Mouse (Mus musculus) liver, embryonic 11.5 days (tissue): ENCODE data around the gene Pmel. TPM values are rescaled to one million over a fixed set of nuclear protein-coding genes. Genes with fewer than 3 reads are reported as not detected.

Source experiments
- ATAC-seq: fragments of 200-750 bp; cut with Nextera tagmentation; replicated peaks from 2 replicates; pipeline ENCODE4 v1.8.0; 2017; ENCODE audit warnings: moderate number of reproducible peaks, mild to moderate bottlenecking, moderate TSS enrichment, moderate library complexity; ENCODE audit not compliant: low FRiP score
- DNase-seq: peaks from one replicate; pipeline ENCODE4 v3.0.0-alpha.2; 2017; ENCODE audit warnings: low spot score
- H3K27ac ChIP-seq: fragments of 300-500 bp; sonication (generic); 2 replicates; pipeline ENCODE4 v1.5.1; 2014; ENCODE audit warnings: mild to moderate bottlenecking, low read depth, low read length, control low read depth
- H3K27me3 ChIP-seq: fragments of 300-500 bp; sonication (generic); replicated peaks from 2 replicates; pipeline ENCODE4 v1.6.1; 2014; ENCODE audit warnings: low read length, mixed read lengths; ENCODE audit not compliant: control insufficient read depth, insufficient read depth
- H3K36me3 ChIP-seq: fragments of 300-500 bp; sonication (generic); 2 replicates; pipeline ENCODE4 v1.6.1; 2014; ENCODE audit warnings: mild to moderate bottlenecking, low read length, moderate library complexity, mixed read lengths; ENCODE audit not compliant: control insufficient read depth, insufficient read depth
- H3K4me1 ChIP-seq: fragments of 300-500 bp; sonication (generic); replicated peaks from 2 replicates; pipeline ENCODE4 v1.6.1; 2014; ENCODE audit warnings: low read length, mixed read lengths; ENCODE audit not compliant: control insufficient read depth, insufficient read depth
- H3K4me2 ChIP-seq: fragments of 300-500 bp; sonication (generic); 2 replicates; pipeline ENCODE4 v1.6.1; 2014; ENCODE audit warnings: mild to moderate bottlenecking, control low read depth, moderate library complexity
- H3K4me3 ChIP-seq: fragments of 300-500 bp; sonication (generic); 2 replicates; pipeline ENCODE4 v1.5.1; 2014; ENCODE audit warnings: low read depth, low read length, control low read depth
- H3K9ac ChIP-seq: fragments of 300-500 bp; sonication (generic); 2 replicates; pipeline ENCODE4 v1.6.1; 2014; ENCODE audit warnings: low read depth, low read length, control low read depth
- H3K9me3 ChIP-seq: fragments of 300-500 bp; sonication (generic); 2 replicates; pipeline ENCODE4 v1.6.1; 2016; ENCODE audit warnings: low read length, inconsistent platforms, mixed read lengths; ENCODE audit not compliant: control insufficient read depth
- WGBS: fragments of 180-500 bp; shearing (Covaris S2); extraction: QIAGEN DNeasy Blood & Tissue Kit; methylation state at CpG from one replicate; pipeline ENCODE4 v1.1.7; 2014; 5-methylcytosine and 5-hydroxymethylcytosine counted together
- polyA plus RNA-seq: library from polyadenylated mRNA; unstranded; fragments of >200 nt; fragmentation: Nextera tagmentation; extraction: Ambion mirVana; gene quantifications from 2 replicates; pipeline ENCODE4 v1.2.1, GENCODE M21; 2014

Gene Pmel
- polyA plus RNA-seq, 1 experiment from 2014 or later, result 0.85 TPM

- 0% methylated on average over 37 of the region's 37 CpGs for WGBS
- ATAC-seq (peak; percentile 78), DNase-seq (peak; percentile 86)
- Histone ChIP-seq H3K27ac (peak overlapping the region; percentile 94), H3K4me1 (peaks cover 26% of the 10 kb centered on the region), H3K9me3 (no peaks in the 10 kb centered on the region), H3K4me2 (peak overlapping the region; percentile 84), H3K4me3 (peak overlapping the region; percentile 89), H3K27me3 (peaks cover 15% of the 10 kb centered on the region), H3K36me3 (peaks cover 2% of the 10 kb centered on the region; the same call in 1 of the 2 replicates), H3K9ac (peak overlapping the region; percentile 80)
These were observed 44.4 kb downstream of the Pmel start for GRCm38 (mm10) chr10:128748252-128748864.

Other genes starting within 250 kb of the Pmel start
- 59.0 and 59.7 TPM in 2 replicates for gene Smarcc2, start 244.9 kb upstream of the Pmel start, polyA plus RNA-seq
- gene Myl6, start 210.1 kb upstream of the Pmel start, polyA plus RNA-seq, result 639 and 685 TPM in 2 replicates
- 3.9 and 4.2 TPM in 2 replicates for gene Myl6b, start 205.5 kb upstream of the Pmel start, polyA plus RNA-seq
- gene Esyt1, start 178.3 kb upstream of the Pmel start, polyA plus RNA-seq, result 19.1 TPM in 2 replicates
- 9.9 and 11.1 TPM in 2 replicates for gene Zc3h10, start 156.4 kb upstream of the Pmel start, polyA plus RNA-seq
- gene Rpl41, start 154.9 kb upstream of the Pmel start, polyA plus RNA-seq, result 3,476 and 3,859 TPM in 2 replicates
- gene Pa2g4, start 138.2 kb upstream of the Pmel start, polyA plus RNA-seq, result 384 and 397 TPM in 2 replicates
- 3.0 and 3.7 TPM in 2 replicates for gene Erbb3, start 114.5 kb upstream of the Pmel start, polyA plus RNA-seq
- 848 and 955 TPM in 2 replicates for gene Rps26, start 77.4 kb upstream of the Pmel start, polyA plus RNA-seq
- gene Ikzf4, start 58.2 kb upstream of the Pmel start, polyA plus RNA-seq, result 0.96 and 1.3 TPM in 2 replicates
- 12.4 and 12.5 TPM in 2 replicates for gene Suox, start 30.1 kb upstream of the Pmel start, polyA plus RNA-seq
- gene Rab5b, start 7.9 kb upstream of the Pmel start, polyA plus RNA-seq, result 46.9 and 47.1 TPM in 2 replicates
- gene Cdk2, start 836 bp downstream of the Pmel start, polyA plus RNA-seq, result 102 and 117 TPM in 2 replicates
- 4.6 and 5.5 TPM in 2 replicates for gene Dgka, start 40.7 kb downstream of the Pmel start, polyA plus RNA-seq
- gene Pym1, start 43.7 kb downstream of the Pmel start, polyA plus RNA-seq, result 40.1 and 42.1 TPM in 2 replicates
- 9.2 and 10.2 TPM in 2 replicates for gene Mmp19, start 86.7 kb downstream of the Pmel start, polyA plus RNA-seq
- 32.5 and 34.1 TPM in 2 replicates for gene Dnajc14, start 99.9 kb downstream of the Pmel start, polyA plus RNA-seq
- gene Tmem198b, start 100.2 kb downstream of the Pmel start, polyA plus RNA-seq, result 8.1 and 8.8 TPM in 2 replicates
- 229 and 250 TPM in 2 replicates for gene Sarnp, start 113.1 kb downstream of the Pmel start, polyA plus RNA-seq
- 114 and 116 TPM in 2 replicates for gene Ormdl2, start 117.5 kb downstream of the Pmel start, polyA plus RNA-seq
- gene Gdf11, start 187.5 kb downstream of the Pmel start, polyA plus RNA-seq, result 3.3 and 3.5 TPM in 2 replicates
- gene Cd63, start 196.8 kb downstream of the Pmel start, polyA plus RNA-seq, result 193 and 198 TPM in 2 replicates
- 11.1 and 13.1 TPM in 2 replicates for gene Rdh5, start 218.7 kb downstream of the Pmel start, polyA plus RNA-seq
- 128 and 140 TPM in 2 replicates for gene Bloc1s1, start 219.8 kb downstream of the Pmel start, polyA plus RNA-seq
- gene Itga7, start 229.6 kb downstream of the Pmel start, polyA plus RNA-seq, result 0.14 and 0.21 TPM in 2 replicates